Mouse (Mus musculus) kidney, embryonic 16.5 days (tissue): ENCODE results near the gene Gm17657. TPM values are rescaled to one million over a fixed set of nuclear protein-coding genes. Genes with fewer than 3 reads are reported as not detected.

Experiments
- ATAC-seq: fragments of 200-750 bp; cut with Nextera tagmentation; 2 replicates; pipeline ENCODE4 v1.8.0; 2017; ENCODE audit warnings: moderate TSS enrichment; ENCODE audit not compliant: low FRiP score, low TSS enrichment
- H3K27ac ChIP-seq: fragments of 300-500 bp; sonication (generic); 2 replicates; pipeline ENCODE4 v1.5.1; 2014; ENCODE audit warnings: low read length
- H3K27me3 ChIP-seq: fragments of 300-500 bp; sonication (generic); 2 replicates; pipeline ENCODE4 v1.6.1; 2014; ENCODE audit warnings: low read length, control low read depth, mixed read lengths; ENCODE audit not compliant: insufficient read depth
- H3K36me3 ChIP-seq: fragments of 300-500 bp; sonication (generic); 2 replicates; pipeline ENCODE4 v1.6.1; 2014; ENCODE audit warnings: low read length, control low read depth, mixed read lengths; ENCODE audit not compliant: insufficient read depth
- H3K4me1 ChIP-seq: fragments of 300-500 bp; sonication (generic); 2 replicates; pipeline ENCODE4 v1.6.1; 2014; ENCODE audit warnings: low read length, control low read depth, mixed read lengths; ENCODE audit not compliant: insufficient read depth
- H3K4me2 ChIP-seq: fragments of 300-500 bp; sonication (generic); replicated peaks from 2 replicates; pipeline ENCODE4 v1.6.1; 2014; ENCODE audit warnings: low read depth, low read length
- H3K4me3 ChIP-seq: fragments of 300-500 bp; sonication (generic); 2 replicates; pipeline ENCODE4 v1.5.1; 2014; ENCODE audit warnings: mild to moderate bottlenecking, low read length
- H3K9ac ChIP-seq: fragments of 300-500 bp; sonication (generic); replicated peaks from 2 replicates; pipeline ENCODE4 v1.6.1; 2014; ENCODE audit warnings: low read length
- H3K9me3 ChIP-seq: fragments of 300-500 bp; sonication (generic); 2 replicates; pipeline ENCODE4 v1.6.1; 2016; ENCODE audit warnings: low read length, control low read depth
- WGBS: fragments of 180-500 bp; shearing (Covaris S2); extraction: QIAGEN DNeasy Blood & Tissue Kit; methylation state at CpG from one replicate; pipeline ENCODE4 v1.1.7; 2014; 5-methylcytosine and 5-hydroxymethylcytosine counted together
- polyA plus RNA-seq: library from polyadenylated mRNA; unstranded; fragments of >200 nt; fragmentation: Nextera tagmentation; extraction: Ambion mirVana; gene quantifications from 2 replicates; pipeline ENCODE4 v1.2.1, GENCODE M21; 2015

Gm17657 gene
- not detected in 2 replicates for polyA plus RNA-seq

DNA sequence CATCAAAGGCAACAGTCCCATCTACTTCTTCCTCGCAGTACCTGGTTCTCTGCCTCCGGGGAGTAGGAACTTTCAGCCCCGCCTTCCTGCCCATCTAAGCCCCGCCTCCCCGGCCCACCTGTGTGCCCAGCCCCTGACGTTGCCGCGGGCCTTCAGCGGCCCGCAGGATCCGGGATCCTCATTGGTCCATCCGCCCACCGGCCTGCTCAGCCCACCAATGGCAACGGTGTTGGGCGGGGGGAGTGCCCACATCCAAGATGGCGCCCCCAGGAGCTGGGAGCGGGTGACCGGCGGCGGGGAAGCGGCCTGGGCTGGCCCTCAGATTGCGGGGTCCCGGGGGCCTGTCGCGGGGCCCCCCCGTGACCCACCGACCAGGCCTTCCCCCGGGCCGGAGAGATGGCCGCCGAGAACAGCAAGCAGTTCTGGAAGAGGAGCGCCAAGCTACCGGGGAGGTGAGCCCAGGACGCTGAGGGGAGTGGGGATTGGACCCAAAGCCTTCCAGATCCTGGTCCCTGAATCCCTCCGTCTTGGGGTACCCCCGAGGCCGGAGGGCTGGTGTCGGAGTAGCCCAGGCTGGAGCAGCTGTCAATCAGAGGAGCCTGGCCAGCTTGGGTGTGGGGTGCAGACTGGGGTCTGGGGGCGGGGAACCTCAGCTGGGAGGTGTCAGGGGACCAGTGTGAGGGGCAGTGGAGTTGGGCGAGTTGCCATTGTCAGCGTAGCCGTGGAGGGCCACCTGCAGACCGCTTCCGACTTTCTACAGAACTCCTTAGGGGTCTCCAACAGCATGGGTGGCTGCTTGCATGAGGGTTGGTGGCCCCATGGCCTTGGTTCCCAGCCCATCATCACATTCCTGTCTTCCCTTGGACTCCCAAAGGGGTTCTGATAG, at the start of gene Gm17657, which contains the start of gene Tbc1d22b:
Gene Gm17657 (minus strand): TSS at position 96 of the 886 bp plus-strand sequence.
Gene Tbc1d22b (plus strand): TSS at position 243 of the 886 bp plus-strand sequence.
- peak; percentile 98 for ATAC-seq
- Histone ChIP-seq H3K4me3 (peak within 1 kb of the TSS; percentile 98), H3K9ac (peak within 1 kb of the TSS; percentile 96), H3K27ac (peak within 1 kb of the TSS; percentile 50), H3K27me3 (no peaks in the 10 kb centered on the region), H3K4me1 (peaks cover 24% of the 10 kb centered on the region), H3K9me3 (no peaks in the 10 kb centered on the region), H3K36me3 (no peaks in the 10 kb centered on the region), H3K4me2 (peak within 1 kb of the TSS; percentile 96)
- WGBS = under 1% methylated on average over 43 of the region's 44 CpGs

DNA sequence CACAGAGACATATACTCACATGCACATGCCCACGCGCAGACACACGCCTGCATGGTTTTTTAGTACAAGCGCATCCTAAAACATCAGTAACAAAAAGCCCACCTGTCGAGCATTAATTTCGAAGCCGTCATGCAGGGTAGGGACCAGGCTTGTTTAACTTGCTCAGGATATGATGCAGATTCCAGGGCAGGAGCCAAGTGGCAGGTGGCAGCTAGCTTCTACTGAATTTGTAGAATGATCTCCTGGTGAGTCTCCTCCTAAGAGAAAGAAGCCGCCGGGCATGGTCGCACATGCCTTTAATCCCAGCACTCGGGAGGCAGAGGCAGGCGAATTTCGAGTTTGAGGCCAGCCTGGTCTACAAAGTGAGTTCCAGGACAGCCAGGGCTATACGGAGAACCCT, 49.6 kb upstream of the Gm17657 start:
- H3K9me3 ChIP-seq = 0 out of 2 replicates have a peak, but pooled peaks cover 2% of the 10 kb centered on the region
- H3K27ac ChIP-seq = no peak overlapping the region
- peaks cover 47% of the 10 kb centered on the region for H3K36me3 ChIP-seq
- ATAC-seq = no peak
- H3K9ac ChIP-seq = no peak overlapping the region
- H3K4me3 ChIP-seq = no peak overlapping the region
- H3K4me1 ChIP-seq = 0 out of 2 replicates have a peak, but pooled peaks cover 3% of the 10 kb centered on the region
- no peaks in the 10 kb centered on the region for H3K27me3 ChIP-seq
- H3K4me2 ChIP-seq = no peak overlapping the region
- 94% methylated on average over 14 of the region's 14 CpGs for WGBS

DNA sequence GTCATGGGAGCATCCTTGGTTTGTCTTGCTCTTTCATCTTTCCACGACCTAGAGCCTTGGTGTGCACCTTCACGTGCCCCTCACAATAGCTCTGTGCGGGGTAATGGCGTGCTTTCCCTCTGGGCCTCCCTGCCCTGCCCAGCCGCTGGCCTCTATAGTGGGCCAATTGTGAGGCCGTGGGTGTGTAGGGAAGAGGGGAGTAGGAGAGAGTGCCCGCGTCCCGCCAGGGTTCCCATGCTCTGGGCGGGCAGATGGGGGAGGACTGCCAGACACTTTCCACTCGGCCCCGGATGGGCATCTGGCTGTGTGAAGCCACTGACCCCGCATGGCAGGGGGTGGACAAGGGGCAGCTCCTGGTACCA, 47.3 kb upstream of the Gm17657 start:
- H3K4me2 ChIP-seq = no peak overlapping the region
- no peaks in the 10 kb centered on the region for H3K27me3 ChIP-seq
- H3K4me3 ChIP-seq = no peak overlapping the region
- H3K27ac ChIP-seq = no peak overlapping the region
- no peaks in the 10 kb centered on the region for H3K9me3 ChIP-seq
- WGBS = 71% methylated on average over 13 of the region's 13 CpGs
- peaks cover 41% of the 10 kb centered on the region for H3K36me3 ChIP-seq
- no peak overlapping the region for H3K9ac ChIP-seq
- H3K4me1 ChIP-seq = 0 out of 2 replicates have a peak, but pooled peaks cover 3% of the 10 kb centered on the region
- 0 out of 2 replicates have a peak, but pooled peaks have one; percentile 57 for ATAC-seq

DNA sequence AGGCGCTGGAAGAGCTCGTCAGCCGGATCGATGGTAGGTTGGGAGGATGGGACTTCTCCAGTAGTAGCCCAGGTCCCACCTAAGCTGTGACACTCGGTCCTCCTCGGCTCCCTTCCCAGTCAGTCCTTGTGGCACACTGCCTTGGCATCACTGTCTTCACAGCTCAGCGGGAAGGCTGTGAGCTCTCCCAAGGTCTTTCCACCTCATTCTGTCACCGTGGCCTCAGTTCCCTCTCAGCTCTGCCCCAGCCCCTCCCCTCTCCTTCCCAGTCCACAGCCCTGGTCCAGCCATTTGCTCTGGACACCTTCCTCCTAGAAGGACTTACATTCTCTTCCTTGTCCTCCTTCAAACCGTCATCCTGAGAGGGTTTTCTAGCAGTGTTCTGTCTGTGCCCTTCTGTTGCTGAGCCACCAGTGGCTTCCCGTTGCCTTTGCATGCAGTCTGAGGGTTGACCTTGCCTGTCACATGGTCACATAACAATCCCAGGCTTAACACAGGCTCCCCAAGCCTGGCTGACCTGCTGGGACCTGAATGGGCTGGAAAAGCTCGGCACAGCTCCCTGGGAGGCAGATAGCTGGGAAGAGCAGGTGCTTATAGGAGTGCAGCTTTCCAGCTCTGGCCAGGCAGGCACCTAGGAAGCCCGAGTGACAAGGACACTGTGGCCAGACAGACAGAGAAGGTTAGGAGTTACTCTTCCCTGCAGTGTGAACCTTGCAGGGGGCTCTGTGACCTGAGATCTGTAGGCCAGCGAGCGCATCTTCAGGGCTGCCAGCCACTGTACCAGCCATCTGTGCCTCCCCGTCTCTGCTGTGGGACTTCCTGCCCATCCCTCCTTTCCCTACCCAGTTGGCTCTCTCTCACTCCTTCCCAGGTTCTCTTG, 46.7 kb upstream of the Gm17657 start:
- peaks cover 37% of the 10 kb centered on the region for H3K36me3 ChIP-seq
- 76% methylated on average over 15 of the region's 15 CpGs for WGBS
- H3K27me3 ChIP-seq = no peaks in the 10 kb centered on the region
- H3K4me3 ChIP-seq = no peak overlapping the region
- 0 out of 2 replicates have a peak, but pooled peaks cover 3% of the 10 kb centered on the region for H3K4me1 ChIP-seq
- no peaks in the 10 kb centered on the region for H3K9me3 ChIP-seq
- no peak overlapping the region for H3K4me2 ChIP-seq
- ATAC-seq = 0 out of 2 replicates have a peak, but pooled peaks have one; percentile 19
- no peak overlapping the region for H3K9ac ChIP-seq
- no peak overlapping the region for H3K27ac ChIP-seq

DNA sequence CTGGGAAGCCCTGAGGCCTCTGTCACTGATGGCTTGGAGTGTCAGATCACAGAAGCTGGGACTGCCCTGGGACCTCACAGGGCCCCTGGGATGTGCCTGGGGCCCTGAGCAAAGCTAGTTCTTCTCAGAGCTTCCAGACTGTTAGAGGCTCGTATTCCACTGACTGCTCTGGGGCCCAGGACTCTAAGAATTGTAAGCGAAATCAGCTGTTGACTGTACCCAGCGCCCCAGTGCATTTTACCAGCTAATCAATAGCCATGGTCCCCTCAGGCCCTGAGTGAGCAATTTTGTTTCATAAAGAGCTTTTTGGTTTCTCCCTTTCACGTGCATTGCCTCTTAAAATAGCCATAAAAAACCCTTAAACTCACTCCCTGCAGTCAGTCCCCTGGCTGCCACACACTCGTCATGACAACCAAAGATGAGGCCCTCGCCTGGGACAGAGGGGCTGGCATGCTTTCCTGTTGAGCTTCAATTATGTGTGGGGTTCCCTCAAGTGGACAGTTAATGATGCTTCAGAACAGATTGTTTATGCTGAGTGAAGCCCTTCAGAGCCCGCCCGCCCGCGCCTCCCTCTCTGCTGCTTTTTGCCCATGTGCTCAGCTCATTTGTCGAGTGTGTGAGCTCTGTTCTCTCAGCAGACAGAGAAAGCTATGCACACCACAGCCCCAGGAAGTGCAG, 39.9 kb upstream of the Gm17657 start:
- no peaks in the 10 kb centered on the region for H3K27me3 ChIP-seq
- ATAC-seq = no peak

DNA sequence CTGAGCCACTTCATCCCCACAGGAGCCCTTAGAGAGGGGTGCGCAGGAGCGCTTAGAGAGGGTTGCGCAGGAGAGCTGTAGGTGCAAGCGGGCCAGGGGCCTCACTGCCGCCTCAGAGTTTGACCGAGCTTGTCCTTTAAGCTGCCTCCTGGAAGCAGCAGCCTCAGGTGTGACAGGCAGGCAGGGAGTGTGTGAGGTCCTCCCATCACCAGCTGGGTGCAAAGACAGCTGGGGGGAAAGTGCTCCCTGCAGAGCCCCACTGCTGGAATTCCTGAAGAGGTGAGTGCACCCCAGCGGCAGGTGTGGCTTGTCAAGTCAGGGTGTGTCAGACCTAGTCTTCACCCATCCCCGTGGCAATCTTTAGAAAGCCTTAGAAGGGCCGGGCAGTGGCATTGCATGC, 37.5 kb upstream of the Gm17657 start:
- no peak for ATAC-seq
- H3K9ac ChIP-seq = no peak overlapping the region

More for the DNA sequence above, 39.9 kb upstream of the Gm17657 start:
- Histone ChIP-seq H3K9ac (peak overlapping the region; percentile 12; the same call in 1 of the 2 replicates), H3K36me3 (peaks cover 4% of the 10 kb centered on the region; the same call in 1 of the 2 replicates), H3K27ac (no peak overlapping the region), H3K4me1 (peaks cover 4% of the 10 kb centered on the region), H3K4me2 (no peak overlapping the region), H3K9me3 (no peaks in the 10 kb centered on the region), H3K4me3 (no peak overlapping the region)
- WGBS = 59% methylated on average over 11 of the region's 11 CpGs

DNA sequence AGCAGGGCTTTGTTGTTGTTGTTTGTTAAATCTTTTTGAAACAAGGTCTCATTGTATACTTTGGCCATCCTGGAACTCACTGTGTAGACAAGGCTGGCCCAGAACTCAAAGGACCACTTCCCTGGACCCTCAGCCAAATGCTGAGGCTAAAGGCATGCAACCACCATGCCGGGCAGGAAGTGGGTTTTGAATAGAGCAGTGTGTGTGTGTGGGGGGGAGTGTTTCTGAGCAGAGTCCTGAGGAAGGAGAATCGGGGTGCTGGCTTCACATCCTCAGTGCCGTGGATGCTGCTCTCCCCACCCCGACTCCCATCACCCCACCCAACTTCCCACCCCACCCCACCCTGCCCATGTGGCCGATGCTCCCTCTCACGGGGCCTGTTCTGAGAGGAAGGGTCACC, 36.0 kb upstream of the Gm17657 start:
- no peak overlapping the region for H3K9ac ChIP-seq
- no peak overlapping the region for H3K4me3 ChIP-seq
- no peaks in the 10 kb centered on the region for H3K27me3 ChIP-seq
- peaks cover 10% of the 10 kb centered on the region; the same call in 1 of the 2 replicates for H3K36me3 ChIP-seq
- H3K27ac ChIP-seq = no peak overlapping the region
- H3K4me2 ChIP-seq = no peak overlapping the region
- ATAC-seq = no peak
- H3K9me3 ChIP-seq = no peaks in the 10 kb centered on the region
- 92% methylated on average over 6 of the region's 6 CpGs for WGBS
- H3K4me1 ChIP-seq = peaks cover 4% of the 10 kb centered on the region

More for the DNA sequence above, 37.5 kb upstream of the Gm17657 start:
- Histone ChIP-seq H3K36me3 (0 out of 2 replicates have a peak, but pooled peaks cover 2% of the 10 kb centered on the region), H3K27ac (no peak overlapping the region), H3K4me1 (peaks cover 4% of the 10 kb centered on the region), H3K4me3 (no peak overlapping the region), H3K27me3 (no peaks in the 10 kb centered on the region), H3K4me2 (no peak overlapping the region), H3K9me3 (no peaks in the 10 kb centered on the region)
- 85% methylated on average over 9 of the region's 9 CpGs for WGBS

DNA sequence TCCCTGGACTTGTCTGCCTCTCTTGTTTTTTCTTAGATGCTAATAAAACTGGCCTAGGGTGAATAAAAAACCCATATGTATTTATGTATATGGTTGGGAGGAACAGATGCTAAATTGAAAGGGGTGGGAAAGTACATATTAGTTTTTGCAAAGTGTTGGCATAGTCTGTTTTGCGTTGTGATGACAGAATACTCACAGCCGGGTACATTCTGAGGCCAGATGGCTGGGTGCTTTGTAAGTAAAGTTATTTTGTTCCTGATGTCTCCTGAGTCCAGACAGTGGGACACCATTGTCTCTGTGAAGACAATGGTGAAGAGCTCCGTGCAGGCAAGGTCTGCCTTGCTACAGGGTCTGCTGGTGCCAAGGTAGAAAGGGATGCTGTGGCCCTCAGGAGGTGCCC, 35.3 kb upstream of the Gm17657 start:
- Histone ChIP-seq H3K9ac (no peak overlapping the region), H3K4me3 (no peak overlapping the region), H3K4me2 (no peak overlapping the region), H3K9me3 (no peaks in the 10 kb centered on the region), H3K36me3 (peaks cover 12% of the 10 kb centered on the region), H3K4me1 (peaks cover 4% of the 10 kb centered on the region), H3K27ac (no peak overlapping the region), H3K27me3 (no peaks in the 10 kb centered on the region)
- no peak for ATAC-seq
- WGBS = 83% methylated on average over 3 of the region's 3 CpGs

DNA sequence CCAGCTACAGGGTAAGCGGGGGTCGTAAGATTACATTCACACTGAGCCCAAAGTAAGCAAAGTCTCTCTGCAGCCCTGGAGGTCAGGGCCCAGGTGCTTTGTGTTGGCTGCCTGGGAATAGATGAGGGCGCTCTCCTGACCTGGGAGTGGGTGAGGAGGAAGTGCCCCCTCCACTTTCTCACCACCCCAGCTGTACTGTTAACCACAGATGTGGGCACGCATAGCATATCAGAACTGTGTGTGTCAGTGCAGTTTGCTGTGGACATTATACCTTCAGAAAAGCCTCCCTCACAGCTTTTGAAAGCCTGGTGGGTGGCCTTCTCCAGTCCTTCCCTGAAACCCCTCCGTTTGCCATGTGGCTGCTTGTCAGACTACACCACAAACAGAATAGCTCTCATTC, 34.9 kb upstream of the Gm17657 start:
- no peak overlapping the region for H3K4me2 ChIP-seq
- H3K27me3 ChIP-seq = no peaks in the 10 kb centered on the region
- 82% methylated on average over 5 of the region's 5 CpGs for WGBS
- peaks cover 14% of the 10 kb centered on the region for H3K36me3 ChIP-seq
- H3K9me3 ChIP-seq = no peaks in the 10 kb centered on the region
- no peak for ATAC-seq
- H3K9ac ChIP-seq = no peak overlapping the region
- H3K4me3 ChIP-seq = no peak overlapping the region
- no peak overlapping the region for H3K27ac ChIP-seq
- H3K4me1 ChIP-seq = peaks cover 2% of the 10 kb centered on the region
